Mouse (Mus musculus): ENCODE results near the gene Rgcc.

Gene Rgcc

DNA sequence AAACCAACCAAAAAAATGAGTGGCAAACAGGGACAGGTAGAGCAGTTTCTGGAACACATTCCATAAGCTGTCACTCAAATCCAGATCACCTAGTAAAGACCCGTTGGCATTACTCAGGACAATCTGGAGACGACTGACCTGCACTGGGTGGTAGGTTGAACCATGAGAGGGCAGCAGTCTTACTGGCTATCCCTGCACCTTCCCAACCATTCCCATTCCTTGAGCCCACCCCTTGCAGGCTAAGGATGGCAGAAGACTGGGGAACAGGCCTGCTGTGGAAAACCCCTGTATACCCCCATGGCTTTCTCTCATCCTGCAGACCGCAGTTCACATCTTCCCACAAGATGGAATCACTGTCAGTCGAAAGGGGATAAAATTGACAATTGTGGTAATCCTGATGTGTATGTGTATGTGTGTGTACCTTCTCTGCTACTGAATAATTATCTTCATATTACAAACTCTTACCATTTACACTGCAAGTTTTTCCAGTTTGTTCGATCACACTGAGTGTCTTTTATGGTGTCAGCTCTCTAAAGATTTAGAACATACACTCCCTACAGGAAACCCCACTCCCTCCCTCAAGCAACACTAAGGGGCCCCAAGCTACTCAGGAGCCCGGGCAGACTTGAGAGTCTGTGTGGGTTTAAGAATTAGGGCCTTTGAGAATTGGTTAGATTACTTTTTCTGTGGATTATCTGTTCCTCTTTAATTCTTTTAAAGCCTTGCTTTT, 59.6 kb downstream of the Rgcc start:
- DNase-seq (ENCODE audit: low spot score), result no peak

DNA sequence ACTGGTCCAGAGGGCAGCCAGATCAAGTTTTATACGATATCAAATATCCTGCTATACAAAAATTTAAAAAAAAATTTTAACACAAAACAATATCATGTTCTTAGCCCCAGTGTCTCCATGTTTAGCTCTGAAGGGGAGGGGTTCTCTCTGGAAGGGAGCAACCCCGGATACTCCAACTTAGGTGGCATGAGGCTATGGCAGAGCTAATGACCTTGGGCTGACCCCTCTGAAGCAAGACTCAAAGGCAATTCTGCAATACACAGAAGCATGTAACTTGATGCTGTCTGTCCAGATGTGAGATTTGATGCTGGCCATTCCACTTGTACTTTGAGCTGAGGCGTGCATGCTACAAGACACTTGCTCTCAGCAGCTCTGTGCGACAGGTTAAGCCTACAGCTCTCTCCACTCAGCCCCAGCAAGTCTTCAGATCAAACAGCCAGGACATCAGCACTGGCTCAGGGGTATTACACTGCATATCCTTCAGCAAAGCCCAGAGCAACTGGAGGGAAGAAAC, 60.3 kb downstream of the Rgcc start:
- no peak for DNase-seq (ENCODE audit: low spot score)

DNA sequence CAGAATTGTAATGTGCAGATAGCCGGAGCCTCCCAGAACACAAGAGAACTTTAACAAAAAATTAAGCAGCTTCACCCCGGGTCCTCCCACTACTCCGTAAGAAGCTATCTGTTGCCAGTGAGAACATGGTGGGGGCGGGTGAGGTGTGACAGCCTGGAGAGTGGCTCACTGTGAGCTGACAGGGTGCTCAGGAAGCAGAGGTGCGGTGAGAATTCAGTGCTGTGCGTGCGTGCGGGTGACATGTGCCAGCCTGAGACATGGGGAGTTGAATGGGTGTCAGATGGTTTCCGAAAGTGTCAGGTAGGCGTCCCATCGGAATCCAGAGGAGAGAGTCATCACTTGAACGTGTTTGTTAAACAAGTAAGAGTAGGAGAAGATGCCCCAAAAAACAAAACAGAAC, 62.0 kb downstream of the Rgcc start:
- peak; percentile 40 for DNase-seq (ENCODE audit: low spot score)

Data from left cerebral cortex, adult 11 months (tissue).